Mouse (Mus musculus) MEL (cell line): ENCODE results near the gene Olfr190. TPM values are rescaled to one million over a fixed set of nuclear protein-coding genes. Genes with fewer than 3 reads are reported as not detected.

ENCODE experiments used
- DNase-seq: peaks from one replicate; pipeline ENCODE4 v3.0.0; 2011; ENCODE audit warnings: low read depth, low spot score
- H3K27ac ChIP-seq: 2 replicates; pipeline ENCODE4 v1.5.1; 2012; ENCODE audit warnings: low read depth, mild to moderate bottlenecking, control low read depth, low read length, moderate library complexity; ENCODE audit not compliant: control insufficient read depth
- H3K27me3 ChIP-seq, 2 experiments: fragments of 150-350 bp in 1 of 2; sonication (generic) in 1 of 2; 2 replicates each; pipeline ENCODE4 v1.6.1; 2012; ENCODE audit warnings: low read length in 2 of 2, mild to moderate bottlenecking in 2 of 2, improper control_type of control experiment in 1 of 2, moderate library complexity in 1 of 2; ENCODE audit not compliant: insufficient read depth in 2 of 2, control insufficient read depth in 1 of 2
- H3K36me3 ChIP-seq, 2 experiments: 2 replicates each; pipeline ENCODE4 v1.6.1; 2012 to 2014; ENCODE audit warnings: low read length in 2 of 2, improper control_type of control experiment in 1 of 2, inconsistent platforms in 1 of 2, mild to moderate bottlenecking in 1 of 2; ENCODE audit not compliant: insufficient read depth in 2 of 2, control insufficient read depth in 1 of 2
- H3K4me1 ChIP-seq, 2 experiments: fragments of 150-350 bp in 1 of 2; sonication (generic) in 1 of 2; 2 replicates each; pipeline ENCODE4 v1.6.1; 2012; ENCODE audit warnings: low read length in 2 of 2, improper control_type of control experiment in 1 of 2, mild to moderate bottlenecking in 1 of 2; ENCODE audit not compliant: insufficient read depth in 2 of 2, control insufficient read depth in 1 of 2
- H3K4me3 ChIP-seq, 2 experiments: fragments of 150-350 bp in 1 of 2; sonication (generic) in 1 of 2; 2 replicates each; pipeline ENCODE4 v1.5.1; 2012; ENCODE audit warnings: low read depth in 2 of 2, low read length in 2 of 2, mild to moderate bottlenecking in 2 of 2, moderate library complexity in 2 of 2, control low read depth in 1 of 2, improper control_type of control experiment in 1 of 2; ENCODE audit not compliant: control insufficient read depth in 1 of 2, insufficient read depth in 1 of 2
- H3K79me2 ChIP-seq: 2 replicates; pipeline ENCODE4 v1.6.1; 2012; ENCODE audit warnings: mild to moderate bottlenecking, low read length, moderate library complexity; ENCODE audit not compliant: control insufficient read depth, poor library complexity, insufficient read depth
- H3K9ac ChIP-seq: 2 replicates; pipeline ENCODE4 v1.6.1; 2012; ENCODE audit warnings: low read depth, mild to moderate bottlenecking, control low read depth, low read length, moderate library complexity; ENCODE audit not compliant: control insufficient read depth, poor library complexity, severe bottlenecking
- H3K9me3 ChIP-seq: fragments of 150-350 bp; sonication (generic); replicated peaks from 2 replicates; pipeline ENCODE4 v1.6.1; 2012; ENCODE audit warnings: mild to moderate bottlenecking, low read length, improper control_type of control experiment, moderate library complexity; ENCODE audit not compliant: insufficient read depth
- BHLHE40 ChIP-seq: IDR thresholded peaks from 2 replicates; pipeline ENCODE4 v1.6.1; 2012; ENCODE audit warnings: low read depth, mild to moderate bottlenecking, inconsistent platforms, low read length, improper control_type of control experiment, borderline replicate concordance
- CHD1 ChIP-seq: IDR thresholded peaks from 2 replicates; pipeline ENCODE4 v1.6.1; 2012; ENCODE audit warnings: low read depth, mild to moderate bottlenecking, inconsistent platforms, low read length, improper control_type of control experiment
- CHD2 ChIP-seq: IDR thresholded peaks from 2 replicates; pipeline ENCODE4 v1.6.1; 2011; ENCODE audit warnings: low read length, improper control_type of control experiment
- CTCF ChIP-seq, 3 experiments: IDR thresholded peaks in 2 of 3; conservative IDR thresholded peaks in 1 of 3; 2 replicates each; pipeline ENCODE4 v1.5.1; 2011 to 2012; ENCODE audit warnings: low read length in 3 of 3, low read depth in 2 of 3, mild to moderate bottlenecking in 2 of 3, improper control_type of control experiment in 1 of 3, inconsistent platforms in 1 of 3, mixed read lengths in 1 of 3, moderate library complexity in 1 of 3; ENCODE audit not compliant: control insufficient read depth in 1 of 3, insufficient read depth in 1 of 3, poor library complexity in 1 of 3, severe bottlenecking in 1 of 3
- E2F4 ChIP-seq: IDR thresholded peaks from 2 replicates; pipeline ENCODE4 v1.6.1; 2011; ENCODE audit warnings: low read depth, low read length, improper control_type of control experiment, borderline replicate concordance
- EP300 ChIP-seq, 2 experiments: IDR thresholded peaks; 2 replicates each; pipeline ENCODE4 v1.6.1; 2011; ENCODE audit warnings: improper control_type of control experiment in 2 of 2, low read length in 2 of 2, low read depth in 1 of 2, mild to moderate bottlenecking in 1 of 2
- ETS1 ChIP-seq: IDR thresholded peaks from 2 replicates; pipeline ENCODE4 v1.6.1; 2012; ENCODE audit warnings: low read depth, mild to moderate bottlenecking, inconsistent platforms, low read length, improper control_type of control experiment, moderate library complexity
- GABPA ChIP-seq: IDR thresholded peaks from 2 replicates; pipeline ENCODE4 v1.6.1; 2012; ENCODE audit warnings: low read depth, mild to moderate bottlenecking, inconsistent platforms, low read length, improper control_type of control experiment, moderate library complexity
- HCFC1 ChIP-seq: IDR thresholded peaks from 2 replicates; pipeline ENCODE4 v1.6.1; 2012; ENCODE audit warnings: low read depth, mild to moderate bottlenecking, inconsistent platforms, low read length, improper control_type of control experiment, moderate library complexity
- JUND ChIP-seq: IDR thresholded peaks from 2 replicates; pipeline ENCODE4 v1.6.1; 2011; ENCODE audit warnings: low read depth, mild to moderate bottlenecking, improper control_type of control experiment, low read length
- KAT2A ChIP-seq: conservative IDR thresholded peaks from 2 replicates; pipeline ENCODE4 v1.6.1; 2012; ENCODE audit warnings: low read depth, low read length, improper control_type of control experiment, inconsistent platforms
- MAFK ChIP-seq: IDR thresholded peaks from 2 replicates; pipeline ENCODE4 v1.6.1; 2011; ENCODE audit warnings: low read depth, mild to moderate bottlenecking, low read length, improper control_type of control experiment, borderline replicate concordance
- MAX ChIP-seq: IDR thresholded peaks from 2 replicates; pipeline ENCODE4 v1.6.1; 2011; ENCODE audit warnings: low read length, improper control_type of control experiment
- MYB ChIP-seq: IDR thresholded peaks from 2 replicates; pipeline ENCODE4 v1.6.1; 2011; ENCODE audit warnings: mild to moderate bottlenecking, low read depth, low read length, improper control_type of control experiment
- MYC ChIP-seq: IDR thresholded peaks from 2 replicates; pipeline ENCODE4 v1.6.1; 2011; ENCODE audit warnings: low read depth, mild to moderate bottlenecking, low read length, improper control_type of control experiment, moderate library complexity
- NELFE ChIP-seq: IDR thresholded peaks from 2 replicates; pipeline ENCODE4 v1.6.1; 2011; ENCODE audit warnings: low read depth, low read length, improper control_type of control experiment
- NRF1 ChIP-seq: IDR thresholded peaks from 2 replicates; pipeline ENCODE4 v1.6.1; 2014; ENCODE audit warnings: low read depth, mild to moderate bottlenecking, inconsistent platforms, low read length, improper control_type of control experiment, moderate library complexity; ENCODE audit not compliant: poor library complexity, insufficient read depth, severe bottlenecking
- POLR2A ChIP-seq, 2 experiments: IDR thresholded peaks; 2 replicates each; pipeline ENCODE4 v1.6.1; 2011 to 2012; ENCODE audit warnings: low read length in 2 of 2, mild to moderate bottlenecking in 2 of 2, control low read depth in 1 of 2, improper control_type of control experiment in 1 of 2, low read depth in 1 of 2, moderate library complexity in 1 of 2; ENCODE audit not compliant: control insufficient read depth in 1 of 2, insufficient read depth in 1 of 2, poor library complexity in 1 of 2
- POLR2AphosphoS2 ChIP-seq: IDR thresholded peaks from 2 replicates; pipeline ENCODE4 v1.6.1; 2011; ENCODE audit warnings: low read length, improper control_type of control experiment
- POLR2AphosphoS5 ChIP-seq: IDR thresholded peaks from 2 replicates; pipeline ENCODE4 v1.6.1; 2012; ENCODE audit warnings: low read depth, borderline replicate concordance, mild to moderate bottlenecking, inconsistent platforms, low read length, moderate library complexity, mixed read lengths
- RAD21 ChIP-seq: IDR thresholded peaks from 2 replicates; pipeline ENCODE4 v1.6.1; 2011; ENCODE audit warnings: mild to moderate bottlenecking, low read depth, low read length, improper control_type of control experiment
- RCOR1 ChIP-seq: IDR thresholded peaks from 2 replicates; pipeline ENCODE4 v1.6.1; 2012; ENCODE audit warnings: low read depth, mild to moderate bottlenecking, inconsistent platforms, low read length, improper control_type of control experiment
- SIN3A ChIP-seq: IDR thresholded peaks from 2 replicates; pipeline ENCODE4 v1.6.1; 2012; ENCODE audit warnings: low read length, improper control_type of control experiment, inconsistent platforms
- SMC3 ChIP-seq: IDR thresholded peaks from 2 replicates; pipeline ENCODE4 v1.6.1; 2011; ENCODE audit warnings: low read depth, low read length, improper control_type of control experiment
- TAL1 ChIP-seq: IDR thresholded peaks from 2 replicates; pipeline ENCODE4 v1.6.1; 2012; ENCODE audit warnings: mild to moderate bottlenecking, inconsistent platforms, low read length, moderate library complexity, mixed read lengths
- TBP ChIP-seq: IDR thresholded peaks from 2 replicates; pipeline ENCODE4 v1.8.0; 2011; ENCODE audit warnings: low read depth, low read length, improper control_type of control experiment
- TCF12 ChIP-seq: IDR thresholded peaks from 2 replicates; pipeline ENCODE4 v1.6.1; 2014; ENCODE audit warnings: low read depth, mild to moderate bottlenecking, inconsistent platforms, low read length, improper control_type of control experiment, moderate library complexity
- UBTF ChIP-seq: IDR thresholded peaks from 2 replicates; pipeline ENCODE4 v1.6.1; 2012; ENCODE audit warnings: low read depth, mild to moderate bottlenecking, inconsistent platforms, low read length, improper control_type of control experiment, moderate library complexity, borderline replicate concordance; ENCODE audit not compliant: insufficient read depth
- USF1 ChIP-seq: IDR thresholded peaks from 2 replicates; pipeline ENCODE4 v1.6.1; 2014; ENCODE audit warnings: low read depth, mild to moderate bottlenecking, inconsistent platforms, low read length, improper control_type of control experiment, moderate library complexity
- USF2 ChIP-seq, 2 experiments: IDR thresholded peaks; 2 replicates each; pipeline ENCODE4 v1.6.1; 2011 to 2012; ENCODE audit warnings: improper control_type of control experiment in 2 of 2, low read length in 2 of 2, borderline replicate concordance in 1 of 2, inconsistent platforms in 1 of 2, low read depth in 1 of 2, mild to moderate bottlenecking in 1 of 2; ENCODE audit not compliant: insufficient read depth in 1 of 2
- ZC3H11A ChIP-seq: IDR thresholded peaks from 2 replicates; pipeline ENCODE4 v1.6.1; 2012; ENCODE audit warnings: low read depth, mild to moderate bottlenecking, inconsistent platforms, low read length, improper control_type of control experiment
- ZMIZ1 ChIP-seq: IDR thresholded peaks from 2 replicates; pipeline ENCODE4 v1.6.1; 2012; ENCODE audit warnings: low read depth, mild to moderate bottlenecking, inconsistent platforms, low read length, improper control_type of control experiment, moderate library complexity
- ZNF384 ChIP-seq: IDR thresholded peaks from 2 replicates; pipeline ENCODE4 v1.6.1; 2012; ENCODE audit warnings: low read depth, mild to moderate bottlenecking, inconsistent platforms, low read length, improper control_type of control experiment
- polyA plus RNA-seq, 2 experiments: library from polyadenylated mRNA; stranded (reverse) in 1 of 2; unstranded in 1 of 2; fragments of >175 nt in 1 of 2; fragments of >200 nt in 1 of 2; gene quantifications; 2 replicates each; pipeline versions ENCODE4 v1.2.1 to v1.2.4; 2012; ENCODE audit warnings: low replicate concordance in 2 of 2, low read depth in 1 of 2; ENCODE audit not compliant: insufficient read length in 2 of 2, insufficient read depth in 1 of 2, missing spikeins in 1 of 2
- total RNA-seq: library from RNA; depleted of rRNA; stranded (reverse); fragments of 300-350 nt; gene quantifications from 2 replicates; pipeline ENCODE4 v1.2.3, GENCODE M21; 2012

Gene Olfr190
- total and polyA plus RNA-seq, 3 experiments: not detected

- no peaks in the 10 kb centered on the region for H3K27me3 ChIP-seq
- H3K79me2 ChIP-seq: no peaks in the 10 kb centered on the region
- no peaks in the 10 kb centered on the region for H3K9me3 ChIP-seq
- H3K9ac ChIP-seq: no peak overlapping the region
- H3K4me3 ChIP-seq: no peak overlapping the region
- peaks cover 0 to 3% of the 10 kb centered on the region in 2 experiments; a peak in 2 of 4 replicates for H3K4me1 ChIP-seq
- DNase-seq: no peak
- TF ChIP-seq ZNF384: no peak
- TF ChIP-seq CHD1: no peak
- TF ChIP-seq HCFC1: no peak
- TF ChIP-seq, all 39 proteins: peak for 0
- H3K36me3 ChIP-seq: peaks cover 0 to 7% of the 10 kb centered on the region in 2 experiments; a peak in 2 of 4 replicates
- H3K27ac ChIP-seq: no peak overlapping the region
Observed at GRCm38 (mm10) chr16:59047579-59047978, 30.2 kb downstream of the Olfr190 start.

GRCm38 (mm10) chr16:59045835-59046234 is 32.0 kb downstream of the Olfr190 start:
- peak; percentile 56 for DNase-seq
- H3K79me2 ChIP-seq: no peaks in the 10 kb centered on the region
- TF ChIP-seq EP300 (IDR thresholded peaks at IDR 0.05; ENCODE audit: low read depth in 1 of 2, low read length in 2 of 2): peak; percentile 84 to 85
- TF ChIP-seq TCF12: peak; percentile 66
- no peak for TF ChIP-seq CHD2
- no peak for TF ChIP-seq POLR2AphosphoS5
- no peak for TF ChIP-seq JUND
- TF ChIP-seq NRF1: no peak
- TF ChIP-seq HCFC1: no peak
- TF ChIP-seq POLR2A (IDR thresholded peaks at IDR 0.05; ENCODE audit: control insufficient read depth in 1 of 2, insufficient read depth in 1 of 2, low read depth in 1 of 2, low read length in 2 of 2, poor library complexity in 1 of 2): no peak
- no peak for TF ChIP-seq USF2 (IDR thresholded peaks at IDR 0.05; ENCODE audit: borderline replicate concordance in 1 of 2, insufficient read depth in 1 of 2, low read depth in 1 of 2, low read length in 2 of 2)
- TF ChIP-seq ZC3H11A: no peak
- no peak for TF ChIP-seq E2F4
- TF ChIP-seq ZMIZ1: no peak
- TF ChIP-seq MAFK: no peak
- TF ChIP-seq BHLHE40: no peak
- no peak for TF ChIP-seq KAT2A
- TF ChIP-seq RCOR1: peak; percentile 86
- TF ChIP-seq SIN3A: no peak
- no peak for TF ChIP-seq CTCF (IDR thresholded peaks at IDR 0.05 in 2 of 3, conservative IDR thresholded peaks at IDR 0.05 in 1 of 3; ENCODE audit: control insufficient read depth in 1 of 3, insufficient read depth in 1 of 3, low read depth in 2 of 3, low read length in 3 of 3, poor library complexity in 1 of 3, severe bottlenecking in 1 of 3)
- TF ChIP-seq TAL1: no peak
- no peak for TF ChIP-seq GABPA
- TF ChIP-seq MAX: no peak
- no peak for TF ChIP-seq NELFE
- no peak for TF ChIP-seq SMC3
- no peak for TF ChIP-seq RAD21
- peak; percentile 42; the same call in 1 of the 2 replicates for TF ChIP-seq MYB
- TF ChIP-seq MYC: no peak
- no peak for TF ChIP-seq UBTF
- TF ChIP-seq TBP: no peak
- TF ChIP-seq USF1: no peak
- TF ChIP-seq POLR2AphosphoS2: no peak
- peak; percentile 56; the same call in 1 of the 2 replicates for TF ChIP-seq ETS1

More at GRCm38 (mm10) chr16:59045835-59046234, 32.0 kb downstream of the Olfr190 start:
- no peak overlapping the region for H3K9ac ChIP-seq
- no peaks in the 10 kb centered on the region for H3K27me3 ChIP-seq
- no peak overlapping the region for H3K4me3 ChIP-seq
- no peaks in the 10 kb centered on the region for H3K9me3 ChIP-seq
- H3K4me1 ChIP-seq: peaks cover 0 to 3% of the 10 kb centered on the region in 2 experiments; a peak in 2 of 4 replicates
- H3K27ac ChIP-seq: no peak overlapping the region
- H3K36me3 ChIP-seq: peaks cover 0 to 7% of the 10 kb centered on the region in 2 experiments; a peak in 2 of 4 replicates
